Mouse (Mus musculus): ENCODE data around the gene Fkbp5.

GRCm38 (mm10) chr17:28445886-28446819 lies 71.2 kb downstream of the Fkbp5 start:
- TF ChIP-seq POLR2A (IDR thresholded peaks at IDR 0.05; ENCODE audit: extremely low read depth, insufficient read depth, low read length) (no peak), CTCF (IDR thresholded peaks at IDR 0.05; ENCODE audit: low read depth, low read length) (no peak)

Measured in liver, adult 2 months (tissue).